Mouse (Mus musculus) CH12.LX (cell line): ENCODE results near the gene Dtd1. TPM values are rescaled to one million over a fixed set of nuclear protein-coding genes. Genes with fewer than 3 reads are reported as not detected.

ENCODE experiments used
- DNase-seq: peaks from one replicate; pipeline ENCODE4 v3.0.0-alpha.2; 2013; ENCODE audit errors: extremely low read depth
- H3K27ac ChIP-seq: 2 replicates; pipeline ENCODE4 v1.5.1; 2012; ENCODE audit warnings: low read depth, mild to moderate bottlenecking, control low read depth, moderate library complexity; ENCODE audit not compliant: insufficient read depth
- H3K27me3 ChIP-seq: replicated peaks from 2 replicates; pipeline ENCODE3; 2012; ENCODE audit warnings: inconsistent platforms
- H3K36me3 ChIP-seq, 2 experiments: replicated peaks in 1 of 2; 2 replicates each; pipeline versions ENCODE3 to v1.6.1; 2012; ENCODE audit warnings: inconsistent platforms in 1 of 2, low read length in 1 of 2, mild to moderate bottlenecking in 1 of 2, mixed read lengths in 1 of 2, moderate library complexity in 1 of 2; ENCODE audit not compliant: control insufficient read depth in 1 of 2, insufficient read depth in 1 of 2
- H3K4me1 ChIP-seq, 2 experiments: 2 replicates each; pipeline ENCODE4 v1.6.1; 2012; ENCODE audit warnings: inconsistent platforms in 1 of 2, moderate library complexity in 1 of 2; ENCODE audit not compliant: insufficient read depth in 2 of 2, control insufficient read depth in 1 of 2
- H3K4me2 ChIP-seq: 2 replicates; pipeline ENCODE4 v1.6.1; 2012; ENCODE audit warnings: low read depth, mild to moderate bottlenecking, control low read depth; ENCODE audit not compliant: poor library complexity, insufficient read depth, severe bottlenecking
- H3K4me3 ChIP-seq, 3 experiments: fragments of 150-350 bp in 1 of 3; sonication (generic) in 1 of 3; replicated peaks in 1 of 3; 2 replicates each; pipeline versions ENCODE3 to v1.5.1; 2011 to 2012; ENCODE audit warnings: low read depth in 2 of 3, low read length in 2 of 3, mild to moderate bottlenecking in 2 of 3, moderate library complexity in 2 of 3, control low read depth in 1 of 3, improper control_type of control experiment in 1 of 3, inconsistent platforms in 1 of 3, mixed read lengths in 1 of 3; ENCODE audit not compliant: poor library complexity in 1 of 3
- H3K79me2 ChIP-seq: replicated peaks from 2 replicates; pipeline ENCODE4 v1.6.1; 2012; ENCODE audit warnings: mild to moderate bottlenecking, moderate library complexity; ENCODE audit not compliant: control insufficient read depth, poor library complexity, insufficient read depth, severe bottlenecking; ENCODE audit errors: extremely low read depth
- H3K9ac ChIP-seq: 2 replicates; pipeline ENCODE4 v1.6.1; 2012; ENCODE audit warnings: low read depth, mild to moderate bottlenecking, control low read depth, moderate library complexity; ENCODE audit not compliant: insufficient read depth
- H3K9me3 ChIP-seq: replicated peaks from 2 replicates; pipeline ENCODE3; 2012; ENCODE audit warnings: low read length, inconsistent platforms, mixed read lengths
- EP300 ChIP-seq: IDR thresholded peaks from 2 replicates; pipeline ENCODE4 v1.6.1; 2011; ENCODE audit warnings: low read length, improper control_type of control experiment
- GABPA ChIP-seq: IDR thresholded peaks from 2 replicates; pipeline ENCODE4 v1.6.1; 2012; ENCODE audit warnings: low read depth, low read length, improper control_type of control experiment, inconsistent platforms; ENCODE audit not compliant: insufficient replicate concordance
- MXI1 ChIP-seq: IDR thresholded peaks from 2 replicates; pipeline ENCODE4 v1.6.1; 2011; ENCODE audit warnings: mild to moderate bottlenecking, low read depth, low read length, improper control_type of control experiment
- SMC3 ChIP-seq: IDR thresholded peaks from 2 replicates; pipeline ENCODE4 v1.6.1; 2011; ENCODE audit warnings: low read depth, low read length, improper control_type of control experiment
- USF1 ChIP-seq: IDR thresholded peaks from 2 replicates; pipeline ENCODE4 v1.6.1; 2014; ENCODE audit warnings: low read depth, mild to moderate bottlenecking, inconsistent platforms, low read length, improper control_type of control experiment
- ZKSCAN1 ChIP-seq: IDR thresholded peaks from 2 replicates; pipeline ENCODE4 v1.6.1; 2012; ENCODE audit warnings: low read depth, inconsistent platforms, low read length, improper control_type of control experiment, borderline replicate concordance
- ZNF384 ChIP-seq: IDR thresholded peaks from 2 replicates; pipeline ENCODE4 v1.6.1; 2012; ENCODE audit warnings: low read depth, low read length, improper control_type of control experiment, inconsistent platforms
- dilution Hi-C: fragments of 300-500 bp; cut with MboI; formaldehyde crosslinking; loops from 2 replicates; pipeline ENCODE4 v1.14.3; 2020; ENCODE audit warnings: low sequenced_read_pairs; ENCODE audit not compliant: extremely low pct_unique_long_range_greater_than_20kb, extremely low pct_ligation_motif_present
- in situ Hi-C: fragments of 300-500 bp; cut with MboI; formaldehyde crosslinking; loops from 3 replicates; pipeline ENCODE4 v1.14.3; 2019; ENCODE audit warnings: low sequenced_read_pairs, low pct_ligation_motif_present, low pct_unique_long_range_greater_than_20kb, mixed read lengths
- polyA plus RNA-seq: library from polyadenylated mRNA; unstranded; fragments of >175 nt; gene quantifications from 2 replicates; pipeline ENCODE4 v1.2.1, GENCODE M21; 2012; ENCODE audit warnings: low read depth; ENCODE audit not compliant: insufficient read length
- total RNA-seq, 2 experiments: library from RNA; depleted of rRNA; stranded (reverse); fragments of 300-350 nt in 1 of 2; fragments of >200 nt in 1 of 2; gene quantifications; 2 replicates each; pipeline ENCODE4 v1.2.3; 2012 to 2014

Gene Dtd1
- total and polyA plus RNA-seq, 3 experiments: 42.7 to 47.8 (median 43.3) TPM

GRCm38 (mm10) chr2:144598006-144598405, 1.7 kb upstream of the Dtd1 start:
- Histone ChIP-seq H3K9me3 (no peaks in the 10 kb centered on the region), H3K79me2 (no peaks in the 10 kb centered on the region), H3K27me3 (no peaks in the 10 kb centered on the region), H3K4me2 (no peak overlapping the region), H3K36me3 (peaks cover 0 to 10% of the 10 kb centered on the region in 2 experiments), H3K4me3 (no peak overlapping the region), H3K9ac (no peak overlapping the region), H3K4me1 (peaks cover 0 to 19% of the 10 kb centered on the region in 2 experiments; a peak in 2 of 4 replicates), H3K27ac (no peak overlapping the region)
- TF ChIP-seq EP300: no peak
- no peak for TF ChIP-seq ZKSCAN1
- no peak for TF ChIP-seq SMC3
- no peak for TF ChIP-seq ZNF384
- dilution Hi-C loops (no loop called here), in situ Hi-C loops (no loop called here)
- no peak for DNase-seq

DNA sequence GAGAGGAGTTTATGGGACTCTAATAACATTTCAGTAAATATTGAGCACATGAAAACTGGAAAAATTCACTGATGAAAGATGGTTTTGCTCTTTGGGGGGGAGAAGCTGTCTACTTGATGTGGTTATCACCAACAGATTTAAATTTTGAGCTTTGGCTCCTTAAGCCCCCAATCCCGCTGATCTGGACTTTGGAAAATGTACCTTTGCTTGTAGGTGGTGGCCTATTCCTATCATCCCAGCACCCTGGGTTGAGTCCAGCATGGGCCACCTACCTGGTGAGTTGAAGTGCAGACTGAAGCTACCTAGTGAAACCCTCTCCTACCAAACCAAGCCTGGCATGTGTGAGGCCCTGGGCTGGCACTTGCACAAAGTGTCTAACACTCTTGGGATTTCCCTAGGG, 1.9 kb downstream of the Dtd1 start:
- no peak overlapping the region for H3K4me2 ChIP-seq
- H3K4me3 ChIP-seq: no peak overlapping the region
- H3K4me1 ChIP-seq: peaks cover 0 to 11% of the 10 kb centered on the region in 2 experiments; a peak in 2 of 4 replicates
- no peak overlapping the region for H3K27ac ChIP-seq
- no peak for DNase-seq
- dilution Hi-C loops: no loop called here
- no peaks in the 10 kb centered on the region for H3K9me3 ChIP-seq
- peaks cover 3 to 26% of the 10 kb centered on the region in 2 experiments for H3K36me3 ChIP-seq
- H3K9ac ChIP-seq: no peak overlapping the region
- H3K27me3 ChIP-seq: no peaks in the 10 kb centered on the region
- in situ Hi-C loops: no loop called here
- H3K79me2 ChIP-seq: no peaks in the 10 kb centered on the region
- TF ChIP-seq GABPA: no peak
- TF ChIP-seq, all 38 proteins: peak for 0

DNA sequence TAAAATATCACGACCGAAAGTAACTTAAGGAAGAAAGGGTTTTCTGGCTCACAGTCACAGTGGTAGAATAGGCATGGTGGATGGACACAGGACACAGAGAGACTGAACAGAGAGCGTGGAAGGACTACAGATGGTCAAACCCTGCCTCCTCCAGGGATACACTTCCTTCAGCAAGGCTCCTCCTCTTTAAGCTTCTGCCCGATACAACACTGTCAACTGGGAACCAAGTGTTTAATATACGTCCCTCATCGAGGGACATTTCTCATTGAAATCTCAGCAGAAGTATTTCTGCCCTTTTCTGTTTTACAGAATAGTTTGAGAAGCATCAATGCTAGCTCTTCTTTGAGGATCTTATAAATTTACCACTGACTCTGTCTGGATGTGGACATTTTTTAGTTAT, 14.3 kb downstream of the Dtd1 start:
- dilution Hi-C loops: no loop called here
- TF ChIP-seq USF1 (no peak), MXI1 (no peak)
- no peak overlapping the region for H3K4me3 ChIP-seq
- H3K4me2 ChIP-seq: no peak overlapping the region
- H3K36me3 ChIP-seq: peaks cover 3 to 16% of the 10 kb centered on the region in 2 experiments
- no peaks in the 10 kb centered on the region for H3K9me3 ChIP-seq
- no peak for DNase-seq
- H3K27ac ChIP-seq: no peak overlapping the region
- peaks cover 0 to 3% of the 10 kb centered on the region in 2 experiments; a peak in 2 of 4 replicates for H3K4me1 ChIP-seq
- no peaks in the 10 kb centered on the region; the same call in 1 of the 2 replicates for H3K79me2 ChIP-seq
- H3K27me3 ChIP-seq: no peaks in the 10 kb centered on the region
- H3K9ac ChIP-seq: no peak overlapping the region
- in situ Hi-C loops: no loop called here
